Mouse (Mus musculus) forebrain, embryonic 14.5 days (tissue): ENCODE measurements around the gene Glis3. TPM values are rescaled to one million over a fixed set of nuclear protein-coding genes. Genes with fewer than 3 reads are reported as not detected.

Source experiments
- ATAC-seq: fragments of 200-750 bp; cut with Nextera tagmentation; 2 replicates; pipeline ENCODE4 v1.8.0; 2017; ENCODE audit warnings: mild to moderate bottlenecking, moderate library complexity
- DNase-seq: peaks from one replicate; pipeline ENCODE4 v3.0.0-alpha.2; 2015; ENCODE audit warnings: low spot score
- H3K27ac ChIP-seq: fragments of 300-500 bp; sonication (generic); 2 replicates; pipeline ENCODE4 v1.5.1; 2014; ENCODE audit warnings: low read depth, mild to moderate bottlenecking, control low read depth, low read length, moderate library complexity
- H3K27me3 ChIP-seq: fragments of 300-500 bp; sonication (generic); replicated peaks from 2 replicates; pipeline ENCODE4 v1.6.1; 2014; ENCODE audit warnings: low read length, control low read depth, mixed read lengths; ENCODE audit not compliant: control insufficient read depth, insufficient read depth
- H3K36me3 ChIP-seq: fragments of 300-500 bp; sonication (generic); 2 replicates; pipeline ENCODE4 v1.6.1; 2014; ENCODE audit warnings: low read length, control low read depth; ENCODE audit not compliant: control insufficient read depth, insufficient read depth
- H3K4me1 ChIP-seq: fragments of 300-500 bp; sonication (generic); 2 replicates; pipeline ENCODE4 v1.6.1; 2014; ENCODE audit warnings: antibody characterized with exemption, low read length, control low read depth; ENCODE audit not compliant: control insufficient read depth, insufficient read depth
- H3K4me2 ChIP-seq: fragments of 300-500 bp; sonication (generic); 2 replicates; pipeline ENCODE4 v1.6.1; 2014; ENCODE audit warnings: mild to moderate bottlenecking, control low read depth, low read length
- H3K4me3 ChIP-seq: fragments of 300-500 bp; sonication (generic); 2 replicates; pipeline ENCODE4 v1.5.1; 2014; ENCODE audit warnings: low read depth, low read length, control low read depth
- H3K9ac ChIP-seq: fragments of 300-500 bp; sonication (generic); 2 replicates; pipeline ENCODE4 v1.6.1; 2014; ENCODE audit warnings: mild to moderate bottlenecking, low read length, control low read depth, moderate library complexity
- H3K9me3 ChIP-seq: fragments of 300-500 bp; sonication (generic); replicated peaks from 2 replicates; pipeline ENCODE4 v1.6.1; 2016; ENCODE audit warnings: low read length, control low read depth, mixed read lengths; ENCODE audit not compliant: control insufficient read depth
- WGBS: fragments of 180-500 bp; shearing (Covaris S2); extraction: QIAGEN DNeasy Blood & Tissue Kit; methylation state at CpG from one replicate; pipeline ENCODE4 v1.1.7; 2014; 5-methylcytosine and 5-hydroxymethylcytosine counted together
- polyA plus RNA-seq: library from polyadenylated mRNA; unstranded; fragments of >200 nt; fragmentation: Nextera tagmentation; extraction: Ambion mirVana; gene quantifications from 2 replicates; pipeline ENCODE4 v1.2.1, GENCODE M21; 2014

Gene Glis3
- polyA plus RNA-seq, 1 experiment from 2014 or later: 0.46 TPM

- H3K27ac ChIP-seq: no peak overlapping the region
- H3K36me3 ChIP-seq: no peaks in the 10 kb centered on the region
- H3K4me3 ChIP-seq: no peak overlapping the region
- H3K27me3 ChIP-seq: no peaks in the 10 kb centered on the region
- no peak overlapping the region for H3K9ac ChIP-seq
- DNase-seq (no peak), ATAC-seq (no peak)
- no peaks in the 10 kb centered on the region for H3K9me3 ChIP-seq
- H3K4me1 ChIP-seq: no peaks in the 10 kb centered on the region
- H3K4me2 ChIP-seq: no peak overlapping the region
- WGBS: 90% methylated on average over 11 of the region's 11 CpGs
These were observed 58.0 kb downstream of the Glis3 start for GRCm38 (mm10) chr19:28621608-28622505.

GRCm38 (mm10) chr19:28617736-28618135 lies 62.1 kb downstream of the Glis3 start:
- DNase-seq: no peak
- WGBS: 81% methylated on average over 7 of the region's 7 CpGs
- Histone ChIP-seq H3K4me1 (no peaks in the 10 kb centered on the region), H3K4me3 (no peak overlapping the region), H3K27me3 (no peaks in the 10 kb centered on the region), H3K27ac (no peak overlapping the region), H3K36me3 (no peaks in the 10 kb centered on the region), H3K9ac (no peak overlapping the region), H3K4me2 (no peak overlapping the region), H3K9me3 (no peaks in the 10 kb centered on the region)
- ATAC-seq: no peak

- no peak overlapping the region for H3K9ac ChIP-seq
- no peak for ATAC-seq
- no peak overlapping the region for H3K4me2 ChIP-seq
- H3K4me1 ChIP-seq: no peaks in the 10 kb centered on the region
- H3K36me3 ChIP-seq: no peaks in the 10 kb centered on the region
- no peak overlapping the region for H3K27ac ChIP-seq
- 71% methylated on average over 8 of the region's 8 CpGs for WGBS
- no peak for DNase-seq
- no peaks in the 10 kb centered on the region for H3K27me3 ChIP-seq
- no peak overlapping the region for H3K4me3 ChIP-seq
- no peaks in the 10 kb centered on the region for H3K9me3 ChIP-seq
These were observed 62.7 kb downstream of the Glis3 start for GRCm38 (mm10) chr19:28617191-28617590.

GRCm38 (mm10) chr19:28616487-28616886 lies 63.4 kb downstream of the Glis3 start:
- ATAC-seq: no peak
- Histone ChIP-seq H3K9me3 (no peaks in the 10 kb centered on the region), H3K27me3 (no peaks in the 10 kb centered on the region), H3K4me1 (no peaks in the 10 kb centered on the region), H3K27ac (no peak overlapping the region), H3K36me3 (no peaks in the 10 kb centered on the region), H3K4me2 (no peak overlapping the region), H3K4me3 (no peak overlapping the region), H3K9ac (no peak overlapping the region)
- DNase-seq: no peak
- WGBS: 53% methylated on average over 1 of the region's 1 CpGs

- Histone ChIP-seq H3K4me1 (peaks cover 8% of the 10 kb centered on the region; the same call in 1 of the 2 replicates), H3K9ac (no peak overlapping the region), H3K9me3 (no peaks in the 10 kb centered on the region), H3K27me3 (no peaks in the 10 kb centered on the region), H3K27ac (no peak overlapping the region), H3K4me3 (no peak overlapping the region), H3K36me3 (no peaks in the 10 kb centered on the region), H3K4me2 (no peak overlapping the region)
- no peak for ATAC-seq
- WGBS: 87% methylated on average over 10 of the region's 10 CpGs
- DNase-seq: no peak
These were observed 67.6 kb downstream of the Glis3 start for GRCm38 (mm10) chr19:28612249-28612648.

- ATAC-seq: peak; percentile 5; the same call in 1 of the 2 replicates
These were observed 71.1 kb downstream of the Glis3 start for GRCm38 (mm10) chr19:28608747-28609146.

GRCm38 (mm10) chr19:28608277-28608676 lies 71.6 kb downstream of the Glis3 start:
- no peaks in the 10 kb centered on the region for H3K27me3 ChIP-seq
- peaks cover 8% of the 10 kb centered on the region; the same call in 1 of the 2 replicates for H3K4me1 ChIP-seq
- no peaks in the 10 kb centered on the region for H3K9me3 ChIP-seq
- no peak overlapping the region for H3K9ac ChIP-seq
- H3K4me3 ChIP-seq: no peak overlapping the region
- peak; percentile 46 for DNase-seq
- peak; percentile 26; the same call in 1 of the 2 replicates for ATAC-seq
- no peak overlapping the region for H3K4me2 ChIP-seq
- WGBS: 66% methylated on average over 6 of the region's 6 CpGs
- H3K27ac ChIP-seq: peak overlapping the region; percentile 27; the same call in 1 of the 2 replicates
- no peaks in the 10 kb centered on the region for H3K36me3 ChIP-seq

More at GRCm38 (mm10) chr19:28608747-28609146, 71.1 kb downstream of the Glis3 start:
- 47% methylated on average over 5 of the region's 5 CpGs for WGBS
- no peak overlapping the region for H3K4me3 ChIP-seq
- H3K36me3 ChIP-seq: no peaks in the 10 kb centered on the region
- no peak overlapping the region for H3K4me2 ChIP-seq
- H3K9ac ChIP-seq: no peak overlapping the region
- DNase-seq: no peak
- H3K4me1 ChIP-seq: peaks cover 8% of the 10 kb centered on the region; the same call in 1 of the 2 replicates
- no peaks in the 10 kb centered on the region for H3K27me3 ChIP-seq
- no peaks in the 10 kb centered on the region for H3K9me3 ChIP-seq
- H3K27ac ChIP-seq: peak overlapping the region; percentile 27; the same call in 1 of the 2 replicates

- H3K4me1 ChIP-seq: no peaks in the 10 kb centered on the region
- H3K27me3 ChIP-seq: no peaks in the 10 kb centered on the region
- H3K9me3 ChIP-seq: no peaks in the 10 kb centered on the region
- no peak overlapping the region for H3K27ac ChIP-seq
- no peak overlapping the region for H3K9ac ChIP-seq
- 89% methylated on average over 4 of the region's 4 CpGs for WGBS
- no peak overlapping the region for H3K4me2 ChIP-seq
- no peak overlapping the region for H3K4me3 ChIP-seq
- no peaks in the 10 kb centered on the region for H3K36me3 ChIP-seq
- DNase-seq (no peak), ATAC-seq (no peak)
These were observed 79.0 kb downstream of the Glis3 start for GRCm38 (mm10) chr19:28600866-28601265.

- Histone ChIP-seq H3K4me3 (no peak overlapping the region), H3K4me1 (no peaks in the 10 kb centered on the region), H3K27me3 (no peaks in the 10 kb centered on the region), H3K36me3 (no peaks in the 10 kb centered on the region), H3K9me3 (no peaks in the 10 kb centered on the region), H3K27ac (no peak overlapping the region), H3K9ac (no peak overlapping the region), H3K4me2 (no peak overlapping the region)
- ATAC-seq (no peak), DNase-seq (no peak)
- 68% methylated on average over 4 of the region's 4 CpGs for WGBS
These were observed 85.7 kb downstream of the Glis3 start for GRCm38 (mm10) chr19:28594215-28594614.
